Mouse (Mus musculus): ENCODE measurements around the gene Nup93. TPM values are rescaled to one million over a fixed set of nuclear protein-coding genes. Genes with fewer than 3 reads are reported as not detected.

Gene Nup93
- polyA plus RNA-seq, 1 experiment from 2014 or later = 106 TPM

DNA sequence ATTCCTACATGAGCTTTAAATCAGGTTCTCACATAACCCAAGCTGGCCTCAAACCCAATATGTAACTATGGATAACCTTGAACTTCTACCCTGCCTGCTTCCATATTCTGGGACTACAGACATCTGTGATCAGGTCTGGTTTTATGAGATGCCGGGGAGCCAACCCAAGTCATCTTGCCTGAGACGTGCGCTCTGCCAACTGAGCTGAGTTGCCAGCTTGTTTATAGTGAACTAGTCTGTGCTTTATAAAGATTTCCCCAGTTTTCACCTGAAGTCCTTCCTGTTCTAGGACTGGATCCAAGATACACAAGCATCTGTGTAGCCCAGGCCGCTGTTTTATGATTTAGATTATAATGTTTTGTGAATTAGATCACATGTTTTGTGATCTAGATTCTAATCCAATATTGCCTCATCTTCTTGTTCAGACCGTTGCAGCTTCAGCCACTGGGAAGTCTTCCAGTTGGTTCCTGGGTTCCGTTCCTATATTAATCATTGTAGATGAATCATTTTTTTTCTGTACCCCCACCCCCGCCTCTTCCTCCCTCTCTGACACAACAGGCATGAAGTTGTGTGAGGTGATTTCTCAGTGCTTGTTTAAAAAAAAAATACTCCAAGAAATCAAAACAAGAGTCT lies 19.7 kb upstream of the Nup93 start:
- Histone ChIP-seq H3K9ac (ENCODE audit: low read depth, low read length) (no peak overlapping the region), H3K4me3 (ENCODE audit: low read depth, low read length) (no peak overlapping the region), H3K27me3 (replicated peaks; ENCODE audit: control insufficient read depth, insufficient read depth, low read length) (0 out of 2 replicates have a peak, but pooled peaks cover 3% of the 10 kb centered on the region), H3K36me3 (ENCODE audit: control insufficient read depth, insufficient read depth, low read length) (no peaks in the 10 kb centered on the region), H3K4me2 (no peak overlapping the region), H3K9me3 (ENCODE audit: control insufficient read depth, low read length) (no peaks in the 10 kb centered on the region), H3K27ac (ENCODE audit: low read depth, low read length) (no peak overlapping the region), H3K4me1 (replicated peaks; ENCODE audit: control insufficient read depth, insufficient read depth, low read length) (peaks cover 10% of the 10 kb centered on the region; the same call in 1 of the 2 replicates)
- DNase-seq (ENCODE audit: low spot score) = no peak
- no peak for ATAC-seq (replicated peaks; ENCODE audit: low FRiP score)
- WGBS = 83% methylated on average over 7 of the region's 7 CpGs

DNA sequence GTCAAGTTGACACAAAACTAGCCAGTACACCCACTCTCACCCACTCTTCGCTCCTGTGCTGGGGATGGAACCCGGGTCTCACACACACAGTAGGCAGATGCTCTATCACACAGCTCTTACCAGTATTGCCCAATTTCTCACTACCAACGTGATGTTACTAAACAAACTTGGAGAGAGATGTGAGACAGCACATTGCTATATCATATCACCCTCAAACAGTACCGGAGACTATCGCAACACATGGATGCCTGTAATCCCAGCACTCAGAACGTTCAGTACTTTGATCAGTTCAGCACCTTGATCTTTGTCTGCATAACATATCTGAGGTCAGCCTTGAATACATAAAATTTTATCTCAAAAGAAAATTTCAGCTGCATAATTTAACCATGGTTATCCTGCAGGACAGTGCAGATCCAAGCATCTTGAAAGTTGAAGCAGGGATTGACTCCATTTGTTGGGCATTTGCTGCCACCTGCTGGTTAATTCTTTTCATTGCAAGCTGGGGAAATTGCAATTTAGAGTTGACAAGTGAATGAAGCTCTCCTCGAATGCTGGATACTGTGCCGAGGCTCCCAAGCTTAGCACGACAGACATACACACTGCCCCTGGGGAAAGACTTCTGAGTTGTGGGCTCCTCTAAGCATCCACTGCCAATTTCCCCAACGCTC lies 15.0 kb upstream of the Nup93 start:
- DNase-seq (ENCODE audit: low spot score) (peak; percentile 65), ATAC-seq (replicated peaks; ENCODE audit: low FRiP score) (0 out of 2 replicates have a peak, but pooled peaks have one; percentile 23)
- Histone ChIP-seq H3K36me3 (ENCODE audit: control insufficient read depth, insufficient read depth, low read length) (no peaks in the 10 kb centered on the region), H3K27ac (ENCODE audit: low read depth, low read length) (no peak overlapping the region), H3K27me3 (replicated peaks; ENCODE audit: control insufficient read depth, insufficient read depth, low read length) (0 out of 2 replicates have a peak, but pooled peaks cover 3% of the 10 kb centered on the region), H3K4me1 (replicated peaks; ENCODE audit: control insufficient read depth, insufficient read depth, low read length) (no peaks in the 10 kb centered on the region), H3K4me2 (no peak overlapping the region), H3K4me3 (ENCODE audit: low read depth, low read length) (no peak overlapping the region), H3K9ac (ENCODE audit: low read depth, low read length) (no peak overlapping the region), H3K9me3 (ENCODE audit: control insufficient read depth, low read length) (no peaks in the 10 kb centered on the region)
- 44% methylated on average over 10 of the region's 10 CpGs for WGBS

DNA sequence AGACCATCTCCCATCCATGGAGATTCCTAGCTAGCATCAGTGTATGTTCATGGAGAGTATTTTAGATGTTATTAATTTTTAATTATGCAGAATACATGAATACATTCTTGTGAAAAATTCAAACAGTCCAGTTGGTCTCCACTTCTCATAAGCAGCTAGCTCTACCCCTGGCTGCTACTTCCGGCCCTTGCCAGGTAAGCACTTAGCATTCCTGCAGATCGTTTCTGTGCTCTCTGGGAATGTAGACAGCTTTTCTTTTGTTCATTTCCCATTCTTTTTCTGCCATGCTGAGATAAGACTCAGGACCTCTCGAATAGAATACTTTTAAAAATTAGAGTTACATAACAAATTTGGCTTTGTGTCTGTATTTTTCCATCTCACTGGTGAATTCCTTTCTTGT lies 10.3 kb upstream of the Nup93 start:
- WGBS = 64% methylated on average over 3 of the region's 3 CpGs
- H3K4me3 ChIP-seq (ENCODE audit: low read depth, low read length) = no peak overlapping the region
- H3K9me3 ChIP-seq (ENCODE audit: control insufficient read depth, low read length) = no peaks in the 10 kb centered on the region
- H3K27me3 ChIP-seq (replicated peaks; ENCODE audit: control insufficient read depth, insufficient read depth, low read length) = no peaks in the 10 kb centered on the region
- H3K9ac ChIP-seq (ENCODE audit: low read depth, low read length) = no peak overlapping the region
- no peak overlapping the region for H3K4me2 ChIP-seq
- DNase-seq (ENCODE audit: low spot score) = no peak
- H3K36me3 ChIP-seq (ENCODE audit: control insufficient read depth, insufficient read depth, low read length) = no peaks in the 10 kb centered on the region
- ATAC-seq (replicated peaks; ENCODE audit: low FRiP score) = no peak
- H3K27ac ChIP-seq (ENCODE audit: low read depth, low read length) = no peak overlapping the region
- H3K4me1 ChIP-seq (replicated peaks; ENCODE audit: control insufficient read depth, insufficient read depth, low read length) = no peaks in the 10 kb centered on the region

DNA sequence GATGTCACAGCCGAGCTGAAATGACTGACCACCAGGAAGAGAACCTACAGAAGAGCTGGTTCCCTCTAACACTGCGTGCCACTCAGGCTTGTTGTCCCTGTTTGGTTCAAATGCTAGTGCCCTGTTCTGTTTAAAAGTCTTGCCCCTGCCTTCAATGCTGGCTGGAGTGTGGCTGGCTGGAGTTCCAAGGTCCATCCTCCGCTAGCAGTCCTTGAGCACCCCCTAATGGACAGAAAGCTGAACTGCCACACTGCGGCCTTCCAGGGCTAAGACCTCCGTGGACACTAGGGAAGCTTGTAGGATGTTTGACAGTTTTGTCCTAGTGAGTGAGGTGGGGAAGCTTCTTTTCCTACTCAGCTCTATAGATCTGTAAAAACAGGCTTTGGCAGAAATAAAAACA lies 8.6 kb upstream of the Nup93 start:
- no peaks in the 10 kb centered on the region for H3K27me3 ChIP-seq (replicated peaks; ENCODE audit: control insufficient read depth, insufficient read depth, low read length)
- H3K4me1 ChIP-seq (replicated peaks; ENCODE audit: control insufficient read depth, insufficient read depth, low read length) = no peaks in the 10 kb centered on the region
- H3K9ac ChIP-seq (ENCODE audit: low read depth, low read length) = no peak overlapping the region
- H3K9me3 ChIP-seq (ENCODE audit: control insufficient read depth, low read length) = no peaks in the 10 kb centered on the region
- WGBS = 17% methylated on average over 5 of the region's 5 CpGs
- peak; percentile 74 for DNase-seq (ENCODE audit: low spot score)
- H3K36me3 ChIP-seq (ENCODE audit: control insufficient read depth, insufficient read depth, low read length) = no peaks in the 10 kb centered on the region
- H3K4me2 ChIP-seq = no peak overlapping the region
- no peak overlapping the region for H3K4me3 ChIP-seq (ENCODE audit: low read depth, low read length)
- H3K27ac ChIP-seq (ENCODE audit: low read depth, low read length) = no peak overlapping the region
- ATAC-seq (replicated peaks; ENCODE audit: low FRiP score) = peak; percentile 80

DNA sequence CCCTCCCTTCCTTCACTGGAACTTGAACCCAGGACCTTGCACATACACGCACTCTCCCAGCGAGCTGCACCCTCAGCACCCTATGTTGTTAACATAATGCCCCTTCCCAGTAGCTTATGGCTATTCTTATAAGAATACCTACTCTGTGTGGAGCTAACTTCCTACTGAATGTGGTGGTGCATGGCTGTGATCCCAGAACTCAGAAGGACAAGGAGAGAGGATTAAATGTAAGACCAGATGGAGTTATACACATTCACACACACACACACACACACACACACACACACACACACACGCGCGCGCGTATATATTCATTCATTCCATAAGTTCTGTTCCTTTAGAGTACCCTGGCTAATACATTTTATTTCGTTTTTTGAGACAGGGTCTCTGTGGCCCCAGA lies 8.1 kb upstream of the Nup93 start:
- no peak overlapping the region for H3K27ac ChIP-seq (ENCODE audit: low read depth, low read length)
- no peaks in the 10 kb centered on the region for H3K36me3 ChIP-seq (ENCODE audit: control insufficient read depth, insufficient read depth, low read length)
- H3K4me3 ChIP-seq (ENCODE audit: low read depth, low read length) = no peak overlapping the region
- H3K9me3 ChIP-seq (ENCODE audit: control insufficient read depth, low read length) = no peaks in the 10 kb centered on the region
- WGBS = 77% methylated on average over 8 of the region's 8 CpGs
- no peak overlapping the region for H3K4me2 ChIP-seq
- no peak for DNase-seq (ENCODE audit: low spot score)
- no peak for ATAC-seq (replicated peaks; ENCODE audit: low FRiP score)
- H3K27me3 ChIP-seq (replicated peaks; ENCODE audit: control insufficient read depth, insufficient read depth, low read length) = no peaks in the 10 kb centered on the region
- H3K9ac ChIP-seq (ENCODE audit: low read depth, low read length) = no peak overlapping the region
- no peaks in the 10 kb centered on the region for H3K4me1 ChIP-seq (replicated peaks; ENCODE audit: control insufficient read depth, insufficient read depth, low read length)

DNA sequence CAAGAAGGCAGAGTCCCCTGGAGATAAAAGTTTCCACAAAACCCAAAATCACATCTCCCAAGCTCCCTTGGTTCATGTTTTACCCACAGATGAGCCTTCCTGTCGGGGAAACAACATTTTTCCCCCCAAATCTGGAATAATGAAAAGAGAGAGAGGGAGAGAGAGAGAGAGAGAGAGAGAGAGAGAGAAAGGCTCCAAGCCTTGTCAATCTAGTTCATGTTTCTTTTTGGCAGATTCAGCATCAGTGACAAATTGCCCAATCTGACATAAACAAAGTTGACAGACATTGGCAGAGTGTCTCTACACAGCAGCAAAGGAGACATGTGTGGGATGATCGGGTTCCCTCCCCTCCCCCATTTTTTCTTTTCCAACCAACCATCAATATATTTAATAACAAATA lies 6.9 kb upstream of the Nup93 start:
- H3K4me3 ChIP-seq (ENCODE audit: low read depth, low read length) = no peak overlapping the region

DNA sequence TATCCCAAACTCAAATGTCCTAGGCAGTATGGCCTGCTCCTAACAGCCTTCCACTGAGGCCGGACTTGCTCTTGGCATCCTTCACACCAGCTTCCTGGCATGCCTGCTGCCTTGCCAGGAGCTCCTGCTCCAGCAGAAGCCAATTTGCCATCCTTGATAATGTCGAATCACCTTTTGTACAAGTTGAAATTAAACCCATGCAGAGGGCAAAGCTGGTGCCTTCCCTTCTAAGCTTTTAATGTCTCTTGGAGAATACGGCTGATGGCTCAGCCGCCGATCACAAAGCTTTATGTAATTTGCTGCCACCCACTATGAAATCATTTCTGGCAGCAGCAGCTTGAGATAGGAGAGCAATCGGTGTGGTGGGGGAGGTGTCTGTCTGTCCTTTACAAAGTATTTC lies 4.7 kb upstream of the Nup93 start:
- Histone ChIP-seq H3K9me3 (ENCODE audit: control insufficient read depth, low read length) (no peaks in the 10 kb centered on the region), H3K36me3 (ENCODE audit: control insufficient read depth, insufficient read depth, low read length) (no peaks in the 10 kb centered on the region), H3K4me1 (replicated peaks; ENCODE audit: control insufficient read depth, insufficient read depth, low read length) (peaks cover 5% of the 10 kb centered on the region; the same call in 1 of the 2 replicates), H3K4me3 (ENCODE audit: low read depth, low read length) (no peak overlapping the region), H3K9ac (ENCODE audit: low read depth, low read length) (no peak overlapping the region), H3K27ac (ENCODE audit: low read depth, low read length) (no peak overlapping the region), H3K4me2 (no peak overlapping the region), H3K27me3 (replicated peaks; ENCODE audit: control insufficient read depth, insufficient read depth, low read length) (no peaks in the 10 kb centered on the region)
- ATAC-seq (replicated peaks; ENCODE audit: low FRiP score) (no peak), DNase-seq (ENCODE audit: low spot score) (no peak)
- 77% methylated on average over 6 of the region's 6 CpGs for WGBS

More for the DNA sequence above, 6.9 kb upstream of the Nup93 start:
- H3K9ac ChIP-seq (ENCODE audit: low read depth, low read length) = no peak overlapping the region
- WGBS = 69% methylated on average over 2 of the region's 2 CpGs
- ATAC-seq (replicated peaks; ENCODE audit: low FRiP score) (no peak), DNase-seq (ENCODE audit: low spot score) (no peak)
- no peaks in the 10 kb centered on the region for H3K36me3 ChIP-seq (ENCODE audit: control insufficient read depth, insufficient read depth, low read length)
- H3K9me3 ChIP-seq (ENCODE audit: control insufficient read depth, low read length) = no peaks in the 10 kb centered on the region
- no peak overlapping the region for H3K4me2 ChIP-seq
- H3K27me3 ChIP-seq (replicated peaks; ENCODE audit: control insufficient read depth, insufficient read depth, low read length) = no peaks in the 10 kb centered on the region
- H3K4me1 ChIP-seq (replicated peaks; ENCODE audit: control insufficient read depth, insufficient read depth, low read length) = no peaks in the 10 kb centered on the region
- no peak overlapping the region for H3K27ac ChIP-seq (ENCODE audit: low read depth, low read length)

DNA sequence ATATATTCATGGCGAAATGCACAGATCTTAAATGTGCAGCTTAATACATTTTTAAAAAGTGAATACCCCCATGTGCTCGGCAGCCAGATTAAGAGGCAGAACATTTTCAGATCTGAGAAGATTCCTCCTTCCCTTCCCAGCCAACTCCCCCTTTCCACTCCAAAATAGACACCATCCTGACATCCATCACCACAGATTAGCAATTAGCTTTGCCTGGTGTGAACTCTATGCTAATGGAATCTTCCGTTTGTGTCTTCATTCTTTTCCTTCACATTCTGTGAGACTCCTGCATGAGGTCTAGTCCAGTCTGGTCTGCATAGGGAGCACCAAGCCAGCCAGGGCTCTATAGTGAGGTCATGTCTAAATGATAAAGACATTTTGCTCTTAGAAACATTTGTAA lies 4.1 kb upstream of the Nup93 start:
- Histone ChIP-seq H3K9me3 (ENCODE audit: control insufficient read depth, low read length) (no peaks in the 10 kb centered on the region), H3K4me1 (replicated peaks; ENCODE audit: control insufficient read depth, insufficient read depth, low read length) (peaks cover 8% of the 10 kb centered on the region), H3K27me3 (replicated peaks; ENCODE audit: control insufficient read depth, insufficient read depth, low read length) (no peaks in the 10 kb centered on the region), H3K27ac (ENCODE audit: low read depth, low read length) (no peak overlapping the region), H3K4me3 (ENCODE audit: low read depth, low read length) (no peak overlapping the region), H3K36me3 (ENCODE audit: control insufficient read depth, insufficient read depth, low read length) (no peaks in the 10 kb centered on the region), H3K9ac (ENCODE audit: low read depth, low read length) (no peak overlapping the region), H3K4me2 (no peak overlapping the region)
- DNase-seq (ENCODE audit: low spot score) = no peak
- 68% methylated on average over 3 of the region's 3 CpGs for WGBS
- ATAC-seq (replicated peaks; ENCODE audit: low FRiP score) = no peak

DNA sequence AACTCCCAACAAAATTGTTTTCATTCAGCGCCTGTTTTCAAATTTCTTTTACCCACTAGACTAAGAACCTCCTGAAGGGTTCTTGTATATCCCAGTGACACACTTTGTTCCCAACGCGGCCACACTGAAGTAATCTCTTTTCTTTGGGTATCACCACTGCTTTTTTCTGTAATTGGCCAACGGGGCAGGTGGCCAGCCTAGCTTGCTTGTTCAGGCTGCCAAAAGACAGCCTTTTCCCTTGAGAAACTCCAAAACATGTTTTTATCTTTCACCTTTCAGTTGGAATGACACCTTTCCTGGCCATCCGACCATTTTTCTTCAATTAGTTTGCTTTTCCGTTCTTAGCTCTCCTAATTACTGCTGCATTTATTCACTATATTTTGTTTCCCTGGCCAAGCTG lies 545 bp upstream of the Nup93 start:
- no peaks in the 10 kb centered on the region for H3K9me3 ChIP-seq (ENCODE audit: control insufficient read depth, low read length)
- ATAC-seq (replicated peaks; ENCODE audit: low FRiP score) (no peak), DNase-seq (ENCODE audit: low spot score) (no peak)
- H3K4me1 ChIP-seq (replicated peaks; ENCODE audit: control insufficient read depth, insufficient read depth, low read length) = peaks cover 19% of the 10 kb centered on the region
- H3K27me3 ChIP-seq (replicated peaks; ENCODE audit: control insufficient read depth, insufficient read depth, low read length) = no peaks in the 10 kb centered on the region
- H3K4me3 ChIP-seq (ENCODE audit: low read depth, low read length) = peak overlapping the region; percentile 92
- H3K27ac ChIP-seq (ENCODE audit: low read depth, low read length) = no peak overlapping the region
- H3K36me3 ChIP-seq (ENCODE audit: control insufficient read depth, insufficient read depth, low read length) = no peaks in the 10 kb centered on the region
- H3K4me2 ChIP-seq = peak overlapping the region; percentile 95
- WGBS = 67% methylated on average over 6 of the region's 6 CpGs
- peak overlapping the region; percentile 56; the same call in 1 of the 2 replicates for H3K9ac ChIP-seq (ENCODE audit: low read depth, low read length)
